Mouse (Mus musculus) ovary, postnatal 36 days (tissue): ENCODE measurements around the gene Rbl1.

Source experiments
- DNase-seq: peaks from one replicate; pipeline ENCODE4 v3.0.0; 2022; ENCODE audit warnings: low spot score, mixed read lengths

The Rbl1 gene

GRCm38 (mm10) chr2:157133769-157134478 lies 70.4 kb downstream of the Rbl1 start:
- no peak for DNase-seq

GRCm38 (mm10) chr2:157132686-157133540 lies 71.4 kb downstream of the Rbl1 start:
- no peak for DNase-seq

DNA sequence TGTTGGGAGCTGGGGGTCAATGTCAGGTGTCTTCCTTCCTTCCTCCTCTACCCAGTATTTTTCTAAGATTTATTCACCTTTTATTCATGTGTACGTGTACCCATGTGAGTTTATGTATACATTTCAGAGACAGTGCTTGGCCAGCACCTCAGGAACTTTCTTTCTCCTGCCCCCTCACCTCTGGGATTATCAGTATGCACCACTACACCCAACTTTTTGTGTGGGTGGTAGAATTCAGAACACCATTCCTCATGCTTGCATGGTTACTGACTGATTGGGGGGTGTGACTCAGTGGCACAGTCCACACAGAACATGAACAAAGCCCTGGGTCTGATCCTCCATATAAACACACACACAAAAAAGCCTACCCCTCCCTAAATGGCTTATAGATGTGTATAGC lies 72.2 kb downstream of the Rbl1 start:
- no peak for DNase-seq

DNA sequence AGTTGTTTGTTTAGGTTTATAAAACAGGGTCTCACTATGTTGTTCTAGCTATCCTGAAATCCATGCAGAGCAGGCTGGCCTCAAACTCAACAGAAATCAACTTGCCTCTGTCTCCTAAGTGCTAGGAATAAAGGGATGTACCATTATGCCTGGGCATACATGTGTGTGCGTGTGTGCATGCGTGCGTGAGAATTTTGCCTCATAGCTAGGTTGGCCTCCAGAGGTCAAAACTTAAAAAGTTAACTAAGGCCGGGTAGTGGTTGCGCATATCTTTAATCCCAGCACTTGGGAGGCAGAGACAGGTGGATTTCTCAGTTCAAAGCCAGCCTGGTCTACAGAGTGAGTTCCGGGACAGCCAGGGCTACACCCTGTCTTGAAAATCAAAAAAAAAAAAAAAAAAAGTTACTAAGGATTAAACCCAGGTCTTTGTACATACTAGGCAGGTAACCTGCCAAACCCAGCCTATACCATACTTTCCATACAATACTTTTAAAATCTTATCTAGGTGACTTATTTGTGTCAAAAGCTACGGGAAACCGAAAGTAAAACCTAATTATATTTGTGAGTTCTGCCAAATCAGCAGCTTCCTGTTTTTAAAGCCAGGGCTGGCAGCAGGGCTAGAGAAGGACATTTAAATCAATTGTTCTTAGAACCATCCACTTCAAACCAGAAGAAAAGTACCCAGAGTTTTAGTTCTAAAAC lies 73.4 kb downstream of the Rbl1 start:
- DNase-seq, result no peak

GRCm38 (mm10) chr2:157129601-157130164 lies 74.7 kb downstream of the Rbl1 start:
- no peak for DNase-seq

DNA sequence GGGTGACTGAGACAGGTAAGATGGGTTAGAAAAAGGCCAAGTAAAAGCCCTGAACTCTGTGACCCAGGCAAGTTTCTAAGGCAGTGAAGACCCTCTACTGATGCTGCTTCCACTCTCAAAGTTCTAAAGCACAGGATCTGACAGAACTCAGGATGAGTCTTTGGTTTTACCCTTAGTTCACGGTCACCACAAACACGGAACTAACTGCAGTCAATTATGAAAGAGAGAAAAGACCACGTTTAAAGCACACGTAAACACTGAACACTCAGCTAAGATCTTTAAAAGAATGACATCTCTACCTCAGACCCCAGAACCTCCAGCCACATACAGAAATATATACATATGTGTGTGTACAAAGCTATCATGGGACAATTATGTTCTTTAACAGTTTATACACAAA lies 75.2 kb downstream of the Rbl1 start:
- no peak for DNase-seq

DNA sequence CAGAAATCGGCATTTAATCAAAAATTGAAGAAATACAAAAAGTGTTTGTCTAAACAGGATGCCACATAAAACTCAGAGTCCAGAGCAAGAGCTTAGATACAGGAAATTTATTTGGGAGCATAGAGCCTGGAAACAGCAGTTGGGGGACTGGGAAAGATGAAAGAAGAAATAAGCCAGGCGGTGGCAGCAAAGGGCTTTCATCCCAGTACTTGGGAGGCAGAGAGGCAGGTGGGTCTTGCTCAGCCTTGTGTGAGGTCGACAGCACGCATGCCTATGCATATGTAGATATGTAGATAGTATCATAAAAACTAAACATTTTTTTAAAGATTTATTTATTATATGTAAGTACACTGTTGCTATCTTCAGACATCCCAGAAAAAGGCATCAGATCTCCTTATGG lies 76.3 kb downstream of the Rbl1 start:
- no peak for DNase-seq

- DNase-seq, result no peak
Observed at GRCm38 (mm10) chr2:157127370-157127769, 77.0 kb downstream of the Rbl1 start.

DNA sequence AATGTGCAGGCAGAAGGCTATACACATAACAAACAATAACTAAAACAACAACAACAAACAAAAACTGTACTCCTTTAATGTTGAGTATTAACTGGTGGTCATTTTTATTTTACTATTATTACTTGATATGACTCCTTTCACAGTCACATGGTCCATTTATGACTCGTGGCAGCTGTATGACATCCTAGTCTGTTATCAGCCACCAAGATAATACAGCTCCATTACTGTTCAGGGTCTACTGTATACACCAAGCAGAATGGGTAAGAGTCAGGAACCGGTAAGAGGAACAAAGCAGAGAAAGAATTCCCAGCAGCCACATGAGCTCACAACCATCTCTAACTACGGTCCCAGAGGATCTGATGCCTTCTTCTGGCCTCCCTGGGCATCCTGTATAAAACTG lies 79.1 kb downstream of the Rbl1 start:
- no peak for DNase-seq

- DNase-seq, result no peak
Observed at GRCm38 (mm10) chr2:157121766-157122165, 82.6 kb downstream of the Rbl1 start.

- no peak for DNase-seq
Observed at GRCm38 (mm10) chr2:157119075-157119474, 85.3 kb downstream of the Rbl1 start.

GRCm38 (mm10) chr2:157118556-157118955 lies 85.8 kb downstream of the Rbl1 start:
- DNase-seq, result no peak

GRCm38 (mm10) chr2:157116964-157117363 lies 87.4 kb downstream of the Rbl1 start:
- no peak for DNase-seq

GRCm38 (mm10) chr2:157108236-157108635 lies 96.1 kb downstream of the Rbl1 start:
- no peak for DNase-seq

- DNase-seq, result no peak
Observed at GRCm38 (mm10) chr2:157104454-157104853, 99.9 kb downstream of the Rbl1 start.

DNA sequence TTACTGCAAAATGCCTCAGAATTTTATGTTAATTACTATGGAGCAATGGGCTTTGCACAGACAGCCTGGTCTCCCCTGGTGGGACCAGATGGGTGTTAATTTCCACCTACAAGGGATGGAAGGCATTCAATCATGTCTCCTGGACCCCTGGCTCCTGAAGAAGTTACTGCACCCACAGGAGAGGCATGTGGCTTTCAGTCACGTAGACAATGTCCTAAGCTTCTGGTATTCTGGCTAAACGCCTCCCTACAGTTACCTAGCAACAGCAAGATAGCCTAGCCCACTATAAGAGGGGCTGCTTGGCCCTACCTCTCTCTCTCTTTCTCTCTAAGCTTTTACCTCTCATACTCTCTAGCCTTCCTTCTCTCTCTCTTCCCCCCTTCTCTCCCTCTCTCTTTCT lies 102.1 kb downstream of the Rbl1 start:
- no peak for DNase-seq

GRCm38 (mm10) chr2:157101650-157102049 lies 102.7 kb downstream of the Rbl1 start:
- DNase-seq, result no peak

- no peak for DNase-seq
Observed at GRCm38 (mm10) chr2:157100319-157100605, 104.1 kb downstream of the Rbl1 start.

- DNase-seq, result no peak
Observed at GRCm38 (mm10) chr2:157099532-157100318, 104.6 kb downstream of the Rbl1 start.
